Mouse (Mus musculus) right cerebral cortex, postnatal 14 days (tissue): Measurements from ENCODE around the gene Taf1.

Experiments used
- DNase-seq: peaks from one replicate; pipeline ENCODE4 v3.0.0; 2022

The Taf1 gene

DNA sequence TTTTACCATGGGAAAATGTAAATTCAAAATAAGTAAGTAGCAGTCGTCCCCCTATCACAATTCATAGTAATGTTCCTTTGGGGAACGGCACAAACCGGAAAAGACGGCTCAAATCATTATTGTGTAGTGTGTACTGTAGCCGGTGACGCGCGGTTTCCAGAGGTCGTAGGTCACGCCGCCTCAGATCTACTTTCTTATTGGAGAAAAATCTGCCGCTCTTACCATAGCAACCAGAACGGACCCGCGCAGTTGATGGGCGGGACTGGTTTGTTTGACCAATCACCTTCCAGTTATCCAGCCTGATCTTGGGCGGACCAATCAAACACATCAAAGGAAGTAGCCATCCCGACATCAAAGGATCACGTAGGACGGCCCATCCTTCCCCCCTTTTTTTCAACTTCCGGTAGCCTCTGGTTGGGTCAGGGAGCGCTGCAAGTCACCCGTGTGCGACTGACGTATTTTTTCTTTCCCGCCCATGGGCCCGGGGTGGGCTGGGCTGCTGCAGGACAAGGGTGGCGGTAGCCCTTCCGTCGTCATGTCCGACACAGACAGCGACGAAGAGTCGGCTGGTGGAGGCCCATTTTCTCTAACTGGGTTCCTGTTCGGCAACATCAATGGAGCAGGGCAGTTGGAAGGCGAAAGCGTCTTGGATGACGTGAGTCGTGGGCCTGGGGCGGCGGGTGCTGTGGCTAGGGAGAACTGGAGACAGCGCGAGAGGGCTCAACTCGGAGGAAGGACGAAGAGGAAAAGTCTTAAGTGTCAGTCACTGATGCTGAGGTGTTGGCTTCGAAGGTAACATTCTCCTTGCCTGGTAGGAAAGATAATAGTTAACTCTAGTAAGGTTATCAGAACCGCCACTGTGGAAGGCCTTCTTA lies at the start of gene Taf1:
Taf1 (plus strand) TSS at position 388 of the 875 bp plus-strand sequence.
- peak; percentile 90 for DNase-seq

- peak; percentile 33 for DNase-seq
Observed at GRCm38 (mm10) chrX:101486487-101487152, 45.9 kb upstream of the Taf1 start.

DNA sequence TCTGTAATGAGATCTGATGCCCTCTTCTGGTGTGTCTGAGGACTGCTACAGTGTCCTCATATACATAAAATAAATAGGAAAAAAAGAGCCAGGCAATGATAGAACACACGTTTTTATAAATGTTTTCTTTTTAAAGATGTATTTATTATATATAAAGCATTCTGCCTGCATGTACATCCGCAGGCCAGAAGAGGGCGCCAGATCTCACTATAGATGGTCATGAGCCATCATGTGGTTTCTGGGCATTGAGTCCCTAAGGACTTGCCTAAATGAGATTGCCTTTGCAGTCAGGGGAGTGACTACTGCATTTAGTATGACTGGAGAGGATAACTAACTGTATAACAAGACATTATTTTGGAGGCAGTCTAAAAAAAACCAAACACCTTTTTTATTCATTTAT lies 27.9 kb upstream of the Taf1 start:
- DNase-seq, result no peak

GRCm38 (mm10) chrX:101515710-101516109 lies 16.8 kb upstream of the Taf1 start:
- no peak for DNase-seq

DNA sequence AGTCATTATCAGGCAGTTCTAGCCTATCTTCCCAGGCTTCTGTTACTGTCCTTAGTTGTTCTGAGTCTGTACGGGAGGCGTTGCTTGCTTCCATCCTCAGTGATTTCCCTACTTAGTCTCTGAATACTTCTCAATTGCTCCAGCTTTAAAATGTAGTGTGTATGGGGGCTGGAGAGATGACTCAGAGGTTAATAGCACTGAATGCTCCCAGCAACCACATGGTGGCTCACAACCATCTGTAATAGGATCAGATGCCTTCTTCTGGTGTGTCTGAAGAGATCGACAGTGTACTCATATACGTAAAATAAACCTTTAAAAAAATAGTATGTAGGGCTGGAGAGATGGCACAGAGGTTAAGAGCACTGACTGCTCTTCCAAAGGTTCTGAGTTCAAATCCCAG lies 14.5 kb upstream of the Taf1 start:
- no peak for DNase-seq

DNA sequence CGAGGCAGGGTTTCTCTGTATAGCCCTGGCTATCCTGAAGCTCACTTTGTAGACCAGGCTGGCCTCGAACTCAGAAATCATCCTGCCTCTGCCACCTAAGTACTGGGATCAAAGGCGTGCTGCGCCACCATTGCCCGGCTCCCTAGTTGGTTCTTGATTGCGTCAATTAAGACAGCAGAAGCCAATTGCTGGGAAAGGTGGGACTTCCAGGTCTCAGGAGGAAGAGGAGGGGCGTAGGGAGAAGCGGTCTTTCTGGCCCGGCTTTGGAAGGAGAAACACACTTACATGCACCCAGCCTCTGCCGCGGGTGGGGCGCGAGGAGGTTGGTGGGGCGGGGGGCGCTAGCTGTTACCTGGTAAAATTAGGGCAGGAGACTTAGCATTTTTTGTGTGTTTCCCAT lies 10.5 kb upstream of the Taf1 start:
- DNase-seq, result peak; percentile 8

GRCm38 (mm10) chrX:101527356-101527755 lies 5.2 kb upstream of the Taf1 start:
- DNase-seq, result no peak

DNA sequence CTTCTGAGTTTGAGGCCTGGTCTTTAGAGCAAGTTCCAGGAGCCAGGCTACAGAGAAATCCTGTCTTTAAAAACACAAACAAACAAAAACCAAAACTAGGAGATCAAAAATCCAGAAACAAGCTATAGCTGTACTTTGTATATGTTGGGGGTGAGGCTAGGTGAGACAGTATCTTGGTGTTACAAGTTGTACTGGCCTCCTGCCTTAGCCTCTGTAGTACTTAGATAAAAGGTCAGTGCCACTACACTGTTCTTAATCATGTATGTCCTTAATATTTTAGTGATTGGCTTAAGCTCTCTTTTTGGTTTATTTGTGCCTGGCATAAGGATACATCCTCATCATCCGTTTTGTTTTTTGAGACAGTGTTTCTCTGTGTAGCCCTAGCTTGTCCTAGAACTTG lies 52.9 kb downstream of the Taf1 start:
- DNase-seq, result no peak

- DNase-seq, result no peak
Observed at GRCm38 (mm10) chrX:101616183-101616582, 83.6 kb downstream of the Taf1 start.

GRCm38 (mm10) chrX:101617889-101618288 lies 85.4 kb downstream of the Taf1 start:
- DNase-seq, result no peak

GRCm38 (mm10) chrX:101620317-101620716 lies 87.8 kb downstream of the Taf1 start:
- DNase-seq, result no peak

GRCm38 (mm10) chrX:101622539-101622938 lies 90.0 kb downstream of the Taf1 start:
- DNase-seq, result no peak

GRCm38 (mm10) chrX:101636821-101637525 lies 104.4 kb downstream of the Taf1 start:
- no peak for DNase-seq

DNA sequence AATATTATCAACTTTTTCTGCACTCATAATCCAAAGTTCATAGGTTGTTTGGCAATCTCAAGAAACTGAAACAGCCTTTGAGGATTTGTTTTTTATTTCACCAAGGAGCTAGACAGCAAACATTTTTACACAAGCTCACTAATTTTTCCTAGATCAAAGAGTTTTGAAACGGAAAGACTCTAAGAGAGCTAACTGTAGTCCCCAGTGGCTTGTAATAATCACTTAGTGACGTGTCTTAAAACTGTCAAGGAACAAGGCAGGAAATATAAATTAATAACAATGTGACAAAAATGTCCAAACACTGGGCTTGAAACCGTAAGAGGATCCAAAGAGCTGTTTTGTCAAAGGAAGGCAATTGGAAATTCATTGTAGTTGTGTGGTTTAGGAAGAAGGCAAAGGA lies 106.3 kb downstream of the Taf1 start:
- DNase-seq, result no peak

GRCm38 (mm10) chrX:101639306-101639705 lies 106.8 kb downstream of the Taf1 start:
- no peak for DNase-seq

DNA sequence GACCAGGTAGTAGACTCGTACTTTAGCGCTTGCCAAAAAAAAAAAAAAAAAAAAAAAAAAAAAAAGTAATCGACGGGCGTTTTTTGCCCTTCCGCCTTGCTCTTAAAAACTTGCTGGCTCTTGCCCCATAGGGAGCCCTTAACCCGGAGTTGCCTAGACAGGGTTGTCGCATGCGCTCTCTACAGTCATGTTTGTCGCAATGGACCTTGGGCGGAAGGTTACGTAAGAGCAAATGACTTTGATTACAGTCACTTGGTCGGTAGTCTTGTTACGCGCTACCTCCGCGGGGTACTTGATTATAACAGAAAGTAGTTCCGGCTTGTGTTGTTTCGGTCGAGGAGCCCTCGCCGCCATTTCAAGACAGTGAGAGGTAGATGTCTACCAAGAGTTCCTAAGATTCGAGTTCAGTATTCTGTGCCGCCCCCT lies 107.2 kb downstream of the Taf1 start, which contains the start of gene Ogt:
Ogt (plus strand) TSS at position 320 of the 426 bp plus-strand sequence.
- peak; percentile 76 for DNase-seq

GRCm38 (mm10) chrX:101640194-101641160 lies 107.9 kb downstream of the Taf1 start:
- peak; percentile 15 for DNase-seq

DNA sequence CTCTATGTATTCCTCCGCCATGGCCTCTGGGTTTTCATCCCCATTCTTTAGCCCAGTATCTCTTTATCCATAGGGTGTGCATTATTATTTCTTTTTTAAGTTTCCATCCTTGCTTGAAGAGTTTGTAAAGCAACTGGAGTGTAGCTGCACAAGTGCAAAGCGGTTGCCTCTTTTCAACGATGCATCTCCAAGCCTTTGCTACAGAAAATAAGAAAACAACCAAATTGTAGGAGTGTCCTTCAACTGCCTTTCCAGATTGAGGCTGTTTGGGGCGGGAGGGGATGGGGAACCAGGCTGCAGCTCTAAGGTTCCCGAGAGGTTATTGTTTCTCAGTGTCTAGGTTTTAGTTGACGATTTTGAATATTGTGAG lies 108.6 kb downstream of the Taf1 start:
- no peak for DNase-seq

GRCm38 (mm10) chrX:101642091-101642490 lies 109.6 kb downstream of the Taf1 start:
- no peak for DNase-seq

GRCm38 (mm10) chrX:101645286-101645685 lies 112.8 kb downstream of the Taf1 start:
- no peak for DNase-seq

- DNase-seq, result no peak
Observed at GRCm38 (mm10) chrX:101646621-101647020, 114.1 kb downstream of the Taf1 start.
